Mouse (Mus musculus): ENCODE results near the gene Epha5.

The Epha5 gene

GRCm38 (mm10) chr5:84313619-84314018 is 103.6 kb downstream of the Epha5 start:
- DNase-seq (ENCODE audit: low spot score in 2 of 2): no peak

- DNase-seq (ENCODE audit: low spot score in 2 of 2): no peak
Measured at GRCm38 (mm10) chr5:84298878-84299736, 118.1 kb downstream of the Epha5 start.

- DNase-seq (ENCODE audit: low spot score in 2 of 2): no peak
Measured at GRCm38 (mm10) chr5:84289429-84289977, 127.7 kb downstream of the Epha5 start.

GRCm38 (mm10) chr5:84281290-84282017 is 135.7 kb downstream of the Epha5 start:
- DNase-seq (ENCODE audit: low spot score in 2 of 2): no peak

- no peak for DNase-seq (ENCODE audit: low spot score in 2 of 2)
Measured at GRCm38 (mm10) chr5:84276996-84277395, 140.2 kb downstream of the Epha5 start.

- no peak for DNase-seq (ENCODE audit: low spot score in 2 of 2)
Measured at GRCm38 (mm10) chr5:84265407-84265806, 151.8 kb downstream of the Epha5 start.

GRCm38 (mm10) chr5:84263999-84264398 is 153.2 kb downstream of the Epha5 start:
- DNase-seq (ENCODE audit: low spot score in 2 of 2): no peak

- no peak for DNase-seq (ENCODE audit: low spot score in 2 of 2)
Measured at GRCm38 (mm10) chr5:84229971-84230370, 187.2 kb downstream of the Epha5 start.

GRCm38 (mm10) chr5:84208609-84209008 is 208.6 kb downstream of the Epha5 start:
- no peak for DNase-seq (ENCODE audit: low spot score in 2 of 2)

- DNase-seq (ENCODE audit: low spot score in 2 of 2): no peak
Measured at GRCm38 (mm10) chr5:84193348-84193747, 223.8 kb downstream of the Epha5 start.

GRCm38 (mm10) chr5:84184189-84184588 is 233.0 kb downstream of the Epha5 start:
- DNase-seq (ENCODE audit: low spot score in 2 of 2): no peak

GRCm38 (mm10) chr5:84153095-84153494 is 264.1 kb downstream of the Epha5 start:
- peak; percentile 33 to 77 for DNase-seq (ENCODE audit: low spot score in 2 of 2)

GRCm38 (mm10) chr5:84142138-84142537 is 275.0 kb downstream of the Epha5 start:
- DNase-seq (ENCODE audit: low spot score in 2 of 2): no peak

GRCm38 (mm10) chr5:84095947-84096346 is 321.2 kb downstream of the Epha5 start:
- DNase-seq (ENCODE audit: low spot score in 2 of 2): no peak

GRCm38 (mm10) chr5:84081321-84081720 is 335.9 kb downstream of the Epha5 start:
- no peak for DNase-seq (ENCODE audit: low spot score in 2 of 2)

- DNase-seq (ENCODE audit: low spot score in 2 of 2): no peak
Measured at GRCm38 (mm10) chr5:84070976-84071375, 346.2 kb downstream of the Epha5 start.

- DNase-seq (ENCODE audit: low spot score in 2 of 2): no peak
Measured at GRCm38 (mm10) chr5:84053880-84054279, 363.3 kb downstream of the Epha5 start.

- no peak for DNase-seq (ENCODE audit: low spot score in 2 of 2)
Measured at GRCm38 (mm10) chr5:84037250-84037963, 379.8 kb downstream of the Epha5 start.
